Mouse (Mus musculus) bone marrow, adult 2 months (tissue): ENCODE measurements at regions not wholly inside any gene's neighbourhood (a gene's known extent, or its start where the extent isn't known, plus 50 kb on each side); places are given as distances from the start of the nearest gene placed in this dataset.

Source experiments
- CTCF ChIP-seq: fragments of 200-500 bp; IDR thresholded peaks from 2 replicates; pipeline ENCODE4 v1.5.1; 2011; ENCODE audit warnings: low read length, control low read depth; ENCODE audit not compliant: control insufficient read depth, insufficient read depth
- POLR2A ChIP-seq: fragments of 200-500 bp; IDR thresholded peaks from 2 replicates; pipeline ENCODE4 v1.6.1; 2011; ENCODE audit warnings: low read depth, mild to moderate bottlenecking, control low read depth, low read length, borderline replicate concordance; ENCODE audit not compliant: control insufficient read depth

GRCm38 (mm10) chr4:125431648-125432047 lies 58.9 kb upstream of the Grik3 start:
- no peak for TF ChIP-seq POLR2A
- no peak for TF ChIP-seq CTCF
